Mouse (Mus musculus): Measurements from ENCODE around the gene Mnx1.

Gene Mnx1

GRCm38 (mm10) chr5:29478208-29479197, at the start of gene Mnx1:
Mnx1 (minus strand) TSS chr5:29478470.
- DNase-seq, result peak; percentile 53 to 65

- no peak for DNase-seq
Observed at GRCm38 (mm10) chr5:29516432-29516831, 38.2 kb upstream of the Mnx1 start.

- DNase-seq, result no peak
Observed at GRCm38 (mm10) chr5:29515888-29516287, 37.6 kb upstream of the Mnx1 start.

- DNase-seq, result no peak
Observed at GRCm38 (mm10) chr5:29507013-29507412, 28.7 kb upstream of the Mnx1 start.

GRCm38 (mm10) chr5:29487321-29487720, 9.1 kb upstream of the Mnx1 start:
- DNase-seq, result no peak

- no peak for DNase-seq
Observed at GRCm38 (mm10) chr5:29485941-29486320, 7.7 kb upstream of the Mnx1 start.

- DNase-seq, result peak in 1 of 2 experiments; percentile 31
Observed at GRCm38 (mm10) chr5:29484965-29485940, 7.0 kb upstream of the Mnx1 start.

GRCm38 (mm10) chr5:29483801-29484200, 5.5 kb upstream of the Mnx1 start:
- DNase-seq, result no peak

- DNase-seq, result peak; percentile 66 to 74
Observed at GRCm38 (mm10) chr5:29479198-29479593, 926 bp upstream of the Mnx1 start.

GRCm38 (mm10) chr5:29477474-29478207, 629 bp downstream of the Mnx1 start:
- peak; percentile 30 to 42 for DNase-seq

GRCm38 (mm10) chr5:29476021-29476420, 2.2 kb downstream of the Mnx1 start:
- no peak for DNase-seq

GRCm38 (mm10) chr5:29475556-29475955, 2.7 kb downstream of the Mnx1 start:
- no peak for DNase-seq

- no peak for DNase-seq
Observed at GRCm38 (mm10) chr5:29475041-29475440, 3.2 kb downstream of the Mnx1 start.

GRCm38 (mm10) chr5:29474246-29474960, 3.9 kb downstream of the Mnx1 start:
- no peak for DNase-seq

- no peak for DNase-seq
Observed at GRCm38 (mm10) chr5:29473551-29474245, 4.6 kb downstream of the Mnx1 start.

- peak in 1 of 2 experiments; percentile 17 for DNase-seq
Observed at GRCm38 (mm10) chr5:29471855-29472665, 6.2 kb downstream of the Mnx1 start.

- no peak for DNase-seq
Observed at GRCm38 (mm10) chr5:29471396-29471795, 6.9 kb downstream of the Mnx1 start.

- DNase-seq, result no peak
Observed at GRCm38 (mm10) chr5:29470851-29471394, 7.3 kb downstream of the Mnx1 start.

GRCm38 (mm10) chr5:29470271-29470670, 8.0 kb downstream of the Mnx1 start:
- DNase-seq, result no peak

- no peak for DNase-seq
Observed at GRCm38 (mm10) chr5:29469501-29469900, 8.8 kb downstream of the Mnx1 start.

All from kidney, postnatal 4 days (tissue).